Mouse (Mus musculus) hindbrain, embryonic 12.5 days (tissue): ENCODE measurements at regions not wholly inside any gene's neighbourhood (a gene's known extent, or its start where the extent isn't known, plus 50 kb on each side); places are given as distances from the start of the nearest gene placed in this dataset.

Experiments
- ATAC-seq: fragments of 200-750 bp; cut with Nextera tagmentation; 2 replicates; pipeline ENCODE4 v1.8.0; 2017; ENCODE audit warnings: moderate TSS enrichment; ENCODE audit not compliant: low FRiP score
- H3K27ac ChIP-seq: fragments of 300-500 bp; sonication (generic); 2 replicates; pipeline ENCODE4 v1.5.1; 2016; ENCODE audit warnings: mild to moderate bottlenecking
- H3K27me3 ChIP-seq: fragments of 300-500 bp; sonication (generic); 2 replicates; pipeline ENCODE4 v1.6.1; 2016; ENCODE audit warnings: mild to moderate bottlenecking
- H3K36me3 ChIP-seq: fragments of 300-500 bp; sonication (generic); 2 replicates; pipeline ENCODE4 v1.6.1; 2016; ENCODE audit warnings: mild to moderate bottlenecking
- H3K4me1 ChIP-seq: fragments of 300-500 bp; sonication (generic); 2 replicates; pipeline ENCODE4 v1.6.1; 2016
- H3K4me2 ChIP-seq: fragments of 300-500 bp; sonication (generic); replicated peaks from 2 replicates; pipeline ENCODE4 v1.6.1; 2016; ENCODE audit warnings: mild to moderate bottlenecking
- H3K4me3 ChIP-seq: fragments of 300-500 bp; sonication (generic); 2 replicates; pipeline ENCODE4 v1.5.1; 2016; ENCODE audit warnings: mild to moderate bottlenecking
- H3K9ac ChIP-seq: fragments of 300-500 bp; sonication (generic); 2 replicates; pipeline ENCODE4 v1.6.1; 2016; ENCODE audit warnings: mild to moderate bottlenecking, moderate library complexity
- H3K9me3 ChIP-seq: fragments of 300-500 bp; sonication (generic); replicated peaks from 2 replicates; pipeline ENCODE4 v1.6.1; 2016; ENCODE audit warnings: mild to moderate bottlenecking
- WGBS: fragments of 180-500 bp; shearing (Covaris S2); methylation state at CpG from one replicate; pipeline ENCODE4 v1.1.7; 2016; 5-methylcytosine and 5-hydroxymethylcytosine counted together

- Histone ChIP-seq H3K36me3 (no peaks in the 10 kb centered on the region), H3K4me1 (peaks cover 9% of the 10 kb centered on the region), H3K9ac (no peak overlapping the region), H3K27me3 (no peaks in the 10 kb centered on the region), H3K4me3 (no peak overlapping the region), H3K27ac (no peak overlapping the region), H3K9me3 (no peaks in the 10 kb centered on the region), H3K4me2 (no peak overlapping the region)
- ATAC-seq = no peak
- 12% methylated on average over 10 of the region's 10 CpGs for WGBS
Measured at GRCm38 (mm10) chr6:116986266-116987000, 181.9 kb upstream of the Cxcl12 start.

GRCm38 (mm10) chr6:116987243-116987642 is 181.1 kb upstream of the Cxcl12 start:
- no peak for ATAC-seq
- Histone ChIP-seq H3K4me3 (no peak overlapping the region), H3K36me3 (no peaks in the 10 kb centered on the region), H3K27me3 (no peaks in the 10 kb centered on the region), H3K4me2 (no peak overlapping the region), H3K9ac (no peak overlapping the region), H3K27ac (no peak overlapping the region), H3K9me3 (no peaks in the 10 kb centered on the region), H3K4me1 (peaks cover 9% of the 10 kb centered on the region)
- WGBS = 67% methylated on average over 5 of the region's 5 CpGs

- Histone ChIP-seq H3K4me3 (no peak overlapping the region), H3K27me3 (no peaks in the 10 kb centered on the region), H3K4me2 (no peak overlapping the region), H3K4me1 (no peaks in the 10 kb centered on the region), H3K27ac (no peak overlapping the region), H3K9ac (no peak overlapping the region), H3K9me3 (no peaks in the 10 kb centered on the region), H3K36me3 (no peaks in the 10 kb centered on the region)
- 83% methylated on average over 9 of the region's 9 CpGs for WGBS
- ATAC-seq = no peak
Measured at GRCm38 (mm10) chr6:116998948-116999682, 169.2 kb upstream of the Cxcl12 start.

- H3K27me3 ChIP-seq = no peaks in the 10 kb centered on the region
- WGBS = 78% methylated on average over 4 of the region's 4 CpGs
- no peak for ATAC-seq
Measured at GRCm38 (mm10) chr6:116999940-117000339, 168.4 kb upstream of the Cxcl12 start.

GRCm38 (mm10) chr6:117000951-117001725 is 167.2 kb upstream of the Cxcl12 start:
- Histone ChIP-seq H3K9me3 (no peaks in the 10 kb centered on the region), H3K9ac (no peak overlapping the region), H3K4me3 (no peak overlapping the region), H3K36me3 (no peaks in the 10 kb centered on the region), H3K27me3 (no peaks in the 10 kb centered on the region), H3K27ac (no peak overlapping the region), H3K4me2 (no peak overlapping the region), H3K4me1 (no peaks in the 10 kb centered on the region)
- no peak for ATAC-seq
- 65% methylated on average over 7 of the region's 7 CpGs for WGBS

More at GRCm38 (mm10) chr6:116999940-117000339, 168.4 kb upstream of the Cxcl12 start:
- H3K4me3 ChIP-seq = no peak overlapping the region
- H3K4me1 ChIP-seq = no peaks in the 10 kb centered on the region
- H3K4me2 ChIP-seq = no peak overlapping the region
- H3K9ac ChIP-seq = no peak overlapping the region
- no peaks in the 10 kb centered on the region for H3K36me3 ChIP-seq
- no peak overlapping the region for H3K27ac ChIP-seq
- no peaks in the 10 kb centered on the region for H3K9me3 ChIP-seq

GRCm38 (mm10) chr6:117012621-117013020 is 155.7 kb upstream of the Cxcl12 start:
- Histone ChIP-seq H3K4me3 (no peak overlapping the region), H3K27ac (no peak overlapping the region), H3K4me2 (no peak overlapping the region), H3K36me3 (no peaks in the 10 kb centered on the region), H3K9ac (no peak overlapping the region), H3K9me3 (no peaks in the 10 kb centered on the region), H3K27me3 (no peaks in the 10 kb centered on the region), H3K4me1 (no peaks in the 10 kb centered on the region)
- ATAC-seq = no peak
- WGBS = 86% methylated on average over 5 of the region's 5 CpGs

- Histone ChIP-seq H3K4me2 (no peak overlapping the region), H3K4me1 (no peaks in the 10 kb centered on the region), H3K27me3 (no peaks in the 10 kb centered on the region), H3K27ac (no peak overlapping the region), H3K4me3 (no peak overlapping the region), H3K36me3 (no peaks in the 10 kb centered on the region), H3K9ac (no peak overlapping the region), H3K9me3 (no peaks in the 10 kb centered on the region)
- no peak for ATAC-seq
- WGBS = 88% methylated on average over 3 of the region's 3 CpGs
Measured at GRCm38 (mm10) chr6:117015461-117015860, 152.9 kb upstream of the Cxcl12 start.

GRCm38 (mm10) chr6:117021851-117022250 is 146.5 kb upstream of the Cxcl12 start:
- H3K4me2 ChIP-seq = no peak overlapping the region
- no peak overlapping the region for H3K4me3 ChIP-seq
- no peak overlapping the region for H3K9ac ChIP-seq
- WGBS = 56% methylated on average over 10 of the region's 10 CpGs
- H3K36me3 ChIP-seq = no peaks in the 10 kb centered on the region
- no peaks in the 10 kb centered on the region for H3K27me3 ChIP-seq
- H3K9me3 ChIP-seq = no peaks in the 10 kb centered on the region
- H3K4me1 ChIP-seq = no peaks in the 10 kb centered on the region
- ATAC-seq = no peak
- H3K27ac ChIP-seq = no peak overlapping the region

GRCm38 (mm10) chr6:117032042-117032746 is 136.1 kb upstream of the Cxcl12 start:
- Histone ChIP-seq H3K9ac (no peak overlapping the region), H3K36me3 (no peaks in the 10 kb centered on the region), H3K9me3 (no peaks in the 10 kb centered on the region), H3K27ac (no peak overlapping the region), H3K4me1 (no peaks in the 10 kb centered on the region), H3K4me3 (no peak overlapping the region), H3K27me3 (no peaks in the 10 kb centered on the region), H3K4me2 (no peak overlapping the region)
- ATAC-seq = no peak
- whole genome bisulfite sequencing = 63% methylated on average over 8 of the region's 8 CpGs

- no peak for ATAC-seq
- Histone ChIP-seq H3K36me3 (no peaks in the 10 kb centered on the region), H3K9me3 (no peaks in the 10 kb centered on the region), H3K27me3 (no peaks in the 10 kb centered on the region), H3K27ac (no peak overlapping the region), H3K4me1 (no peaks in the 10 kb centered on the region), H3K4me3 (no peak overlapping the region), H3K9ac (no peak overlapping the region), H3K4me2 (no peak overlapping the region)
- WGBS = 79% methylated on average over 2 of the region's 2 CpGs
Measured at GRCm38 (mm10) chr6:117043744-117044143, 124.6 kb upstream of the Cxcl12 start.

- Histone ChIP-seq H3K4me3 (no peak overlapping the region), H3K27ac (no peak overlapping the region), H3K9me3 (no peaks in the 10 kb centered on the region), H3K4me1 (peaks cover 8% of the 10 kb centered on the region; the same call in 1 of the 2 replicates), H3K36me3 (no peaks in the 10 kb centered on the region), H3K9ac (no peak overlapping the region), H3K27me3 (no peaks in the 10 kb centered on the region), H3K4me2 (no peak overlapping the region)
- no peak for ATAC-seq
- WGBS = 66% methylated on average over 14 of the region's 14 CpGs
Measured at GRCm38 (mm10) chr6:117049459-117050010, 118.8 kb upstream of the Cxcl12 start.

GRCm38 (mm10) chr6:117060688-117061087 is 107.6 kb upstream of the Cxcl12 start:
- Histone ChIP-seq H3K27ac (no peak overlapping the region), H3K9me3 (no peaks in the 10 kb centered on the region), H3K4me3 (no peak overlapping the region), H3K4me1 (no peaks in the 10 kb centered on the region), H3K4me2 (no peak overlapping the region), H3K36me3 (no peaks in the 10 kb centered on the region), H3K27me3 (no peaks in the 10 kb centered on the region), H3K9ac (no peak overlapping the region)
- WGBS = 89% methylated on average over 3 of the region's 3 CpGs
- no peak for ATAC-seq
